Mouse (Mus musculus) gastrocnemius, postnatal 14 days (tissue): Measurements from ENCODE around the gene Rhox8. TPM values are rescaled to one million over a fixed set of nuclear protein-coding genes. Genes with fewer than 3 reads are reported as not detected.
"Not testable (repeated sequence)": the region's sequence is repeated elsewhere in the genome, so short reads cannot be mapped to it uniquely, and the experiment has no call there.

Source experiments
- DNase-seq: peaks from one replicate; pipeline ENCODE4 v3.0.0; 2021; ENCODE audit warnings: mixed read lengths
- intact Hi-C: fragments of 180-260 bp; cut with DNase I; formaldehyde crosslinking; loops from one replicate; pipeline ENCODE4 v1.15.1; 2025; ENCODE audit warnings: low total_unique reads
- long read RNA-seq, 2 experiments: library from polyadenylated mRNA; stranded (forward); transcript quantifications; one replicate each; pipeline ENCODE4 v2.0.0; 2021
- total RNA-seq, 2 experiments: library from RNA; stranded (reverse); gene quantifications; 2 replicates each; pipeline ENCODE4 v1.2.3; 2021

The Rhox8 gene
- not detected for total RNA-seq
- long read RNA-seq, experiment 1 = 0 reads
- long read RNA-seq, experiment 2 = 0 reads

DNA sequence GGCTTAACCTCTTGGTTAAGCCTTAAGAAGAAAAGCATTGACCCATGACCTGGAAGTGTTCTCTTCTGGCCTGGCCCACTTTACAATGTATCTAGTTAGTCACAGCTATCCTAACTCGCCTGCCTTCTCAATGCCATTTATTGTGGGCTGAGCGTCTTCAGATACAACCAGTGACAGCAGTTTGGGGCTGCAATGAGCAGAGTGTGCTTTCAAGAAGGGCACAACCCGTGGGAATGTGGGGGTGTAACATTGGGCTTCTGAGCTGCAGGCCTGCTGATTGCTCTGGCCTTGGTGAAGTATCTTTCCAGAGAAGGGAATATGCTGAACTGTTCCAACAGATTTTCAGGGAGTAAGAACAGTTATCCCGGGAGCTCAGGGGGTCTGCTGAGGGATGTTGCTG, at the start of gene Rhox8:
Rhox8 (minus strand) TSS at position 101 of the 400 bp plus-strand sequence.
- DNase-seq = no peak
- intact Hi-C loops = no loop called here

- DNase-seq = no peak
- intact Hi-C loops = no loop called here
Measured at GRCm38 (mm10) chrX:37916311-37916710, 37.6 kb upstream of the Rhox8 start.

DNA sequence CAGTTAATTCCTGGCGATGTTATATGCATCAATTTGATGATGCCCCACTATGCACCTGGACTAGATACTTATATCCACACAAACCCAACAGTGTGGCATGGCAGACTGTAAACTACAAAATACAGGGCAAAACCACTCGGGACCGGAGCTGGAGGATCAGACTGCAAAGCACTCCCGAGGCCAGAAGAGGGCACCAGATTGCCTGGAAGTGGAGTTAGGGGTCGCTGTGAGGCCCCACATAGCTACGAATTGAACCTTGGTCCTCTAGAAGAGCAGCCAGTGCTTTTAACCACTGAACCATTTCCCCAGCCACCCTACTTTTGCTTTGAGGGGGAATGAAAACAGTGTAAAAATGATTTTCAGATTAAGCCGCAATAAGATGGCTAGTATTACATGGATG, 29.8 kb upstream of the Rhox8 start:
- intact Hi-C loops = no loop called here
- no peak for DNase-seq

- intact Hi-C loops = no loop called here
- DNase-seq = no peak
Measured at GRCm38 (mm10) chrX:37903727-37904126, 25.0 kb upstream of the Rhox8 start.

- intact Hi-C loops, DNase-seq: not testable (repeated sequence)
Measured at GRCm38 (mm10) chrX:37901670-37902069, 22.9 kb upstream of the Rhox8 start, which contains the start of gene Rhox9. Gene Rhox9 (minus strand): TSS chrX:37901770.

GRCm38 (mm10) chrX:37897132-37897531, 18.4 kb upstream of the Rhox8 start, which contains the start of gene Rhox7b:
Gene Rhox7b (minus strand): TSS chrX:37897232.
- intact Hi-C loops, DNase-seq: not testable (repeated sequence)

DNA sequence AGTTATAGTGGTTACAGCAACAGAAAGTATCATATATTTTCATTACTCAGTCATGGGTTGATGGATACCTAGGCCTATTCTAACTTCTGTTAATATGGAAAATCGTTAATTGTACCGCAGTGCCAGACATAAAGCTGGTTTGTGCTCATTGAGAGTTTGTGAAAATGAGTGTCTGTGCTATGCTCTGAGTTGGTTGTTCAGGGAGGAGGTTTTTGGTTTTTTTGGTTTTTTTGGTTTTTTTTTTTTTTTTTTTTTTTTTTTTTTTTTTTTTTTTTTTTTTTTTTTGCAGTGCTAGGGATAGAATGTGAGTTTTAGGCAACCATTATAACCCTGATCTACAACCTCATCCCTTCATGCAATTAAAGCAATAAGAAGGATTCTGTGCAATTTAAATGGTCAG, 7.1 kb downstream of the Rhox8 start:
- DNase-seq = no peak
- intact Hi-C loops = no loop called here

DNA sequence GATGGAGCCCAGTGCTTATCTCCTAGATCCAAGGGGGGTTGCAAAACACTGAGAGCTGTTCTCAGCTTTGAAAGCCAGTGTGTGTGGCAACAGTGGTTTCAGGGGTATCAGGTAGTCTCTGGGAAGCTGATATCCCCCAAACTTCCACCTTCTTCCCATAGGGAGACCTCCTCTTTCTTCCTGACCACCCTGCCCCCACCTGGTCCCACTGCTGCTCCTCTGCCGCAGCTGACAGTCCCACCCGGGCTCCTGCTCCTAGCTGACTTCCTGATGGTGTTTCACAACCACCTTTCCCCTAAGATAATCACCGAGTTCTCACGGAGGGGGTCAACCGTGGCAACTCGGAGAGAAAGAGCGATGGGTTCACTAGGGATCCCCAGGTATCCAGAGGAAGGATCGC, 47.4 kb downstream of the Rhox8 start, which contains the start of gene Rhox7a:
Rhox7a (plus strand) TSS at position 301 of the 400 bp plus-strand sequence.
- DNase-seq, intact Hi-C loops: not testable (repeated sequence)

DNA sequence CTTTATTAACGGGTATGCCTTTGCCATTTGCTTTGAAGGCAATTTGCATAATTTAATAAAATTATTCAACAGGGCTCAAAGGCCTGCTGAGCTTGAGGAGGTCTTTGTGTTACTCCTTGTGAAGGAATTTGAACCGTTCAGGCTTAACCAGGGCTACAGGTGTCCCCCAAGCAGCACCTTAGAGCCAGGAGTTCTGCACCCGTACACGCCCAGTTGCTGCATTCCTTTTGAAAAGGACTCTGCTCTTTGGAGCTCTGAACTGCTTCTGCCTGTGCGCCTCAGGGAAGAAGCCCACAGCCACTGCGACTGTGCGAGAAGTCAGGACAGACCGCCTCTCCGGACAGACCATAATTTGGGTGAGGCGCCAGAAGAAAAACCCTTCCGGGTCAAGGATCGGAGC, 52.1 kb downstream of the Rhox8 start, which contains the start of gene Rhox6:
Rhox6 (plus strand) TSS at position 301 of the 400 bp plus-strand sequence.
- DNase-seq, intact Hi-C loops: not testable (repeated sequence)

Other genes with a start within 250 kb of the Rhox8 start
- gene Rhox2g, start 235.5 kb downstream of the Rhox8 start, total RNA-seq = not detected
- not detected for gene Rhox4g, start 227.6 kb downstream of the Rhox8 start, total RNA-seq
- not detected for gene Rhox3h, start 210.2 kb downstream of the Rhox8 start, total RNA-seq
- gene Rhox2h, start 205.7 kb downstream of the Rhox8 start, total RNA-seq = not detected
- not detected for gene Rhox5, start 74.1 kb downstream of the Rhox8 start, total RNA-seq
- gene Rhox6, start 52.0 kb downstream of the Rhox8 start, total RNA-seq = not detected
- gene Rhox7a, start 47.3 kb downstream of the Rhox8 start, total RNA-seq = not detected
- not detected for gene Rhox7b, start 18.3 kb upstream of the Rhox8 start, total RNA-seq
- not detected for gene Rhox9, start 22.8 kb upstream of the Rhox8 start, total RNA-seq
- not detected for gene Btg1-ps1, start 139.9 kb upstream of the Rhox8 start, total RNA-seq
- gene Btg1-ps2, start 164.2 kb upstream of the Rhox8 start, total RNA-seq = not detected
- gene Rhox10, start 187.5 kb upstream of the Rhox8 start, total RNA-seq = not detected
- not detected for gene Rhox11, start 206.2 kb upstream of the Rhox8 start, total RNA-seq
- gene Rhox12, start 232.0 kb upstream of the Rhox8 start, total RNA-seq = not detected
- gene Rhox13, start 242.3 kb upstream of the Rhox8 start, total RNA-seq = not detected